Mouse (Mus musculus): Measurements from ENCODE around the gene Ptpdc1.

GRCm38 (mm10) chr13:48674609-48675008 lies 49.1 kb upstream of the Ptpdc1 start:
- no peak for TF ChIP-seq CTCF (IDR thresholded peaks at IDR 0.05; ENCODE audit: low read depth, low read length)
- no peak for TF ChIP-seq GATA1 (IDR thresholded peaks at IDR 0.05; ENCODE audit: borderline replicate concordance, low read length)
- no peak for TF ChIP-seq TAL1 (conservative IDR thresholded peaks at IDR 0.05; ENCODE audit: low read depth, low read length)
- TF ChIP-seq POLR2AphosphoS5 (IDR thresholded peaks at IDR 0.05; ENCODE audit: insufficient replicate concordance, low read depth, low read length) = no peak
- TF ChIP-seq GATA2 (IDR thresholded peaks at IDR 0.05; ENCODE audit: borderline replicate concordance, low read depth, low read length) = no peak

Data from G1E (cell line).